Mouse (Mus musculus) adrenal gland, postnatal 25 days (tissue): ENCODE results near the gene Cpne6. TPM values are rescaled to one million over a fixed set of nuclear protein-coding genes. Genes with fewer than 3 reads are reported as not detected.

Source experiments
- DNase-seq: peaks from one replicate; pipeline ENCODE4 v3.0.0; 2021; ENCODE audit warnings: mixed read lengths
- total RNA-seq: library from RNA; stranded (reverse); gene quantifications from 2 replicates; pipeline ENCODE4 v1.2.3, GENCODE M21; 2021

Gene Cpne6
- total RNA-seq, 1 experiment from 2014 or later = 0.12 TPM

- peak; percentile 88 for DNase-seq
Measured at GRCm38 (mm10) chr14:55497449-55497821, 12.8 kb upstream of the Cpne6 start.

- DNase-seq = no peak
Measured at GRCm38 (mm10) chr14:55505612-55506011, 4.6 kb upstream of the Cpne6 start.

GRCm38 (mm10) chr14:55507801-55508200, 2.4 kb upstream of the Cpne6 start:
- DNase-seq = no peak

GRCm38 (mm10) chr14:55509540-55509939, 705 bp upstream of the Cpne6 start:
- no peak for DNase-seq

GRCm38 (mm10) chr14:55511037-55511436, 792 bp downstream of the Cpne6 start:
- no peak for DNase-seq

GRCm38 (mm10) chr14:55513927-55514326, 3.7 kb downstream of the Cpne6 start:
- no peak for DNase-seq

GRCm38 (mm10) chr14:55515846-55516245, 5.6 kb downstream of the Cpne6 start:
- no peak for DNase-seq

GRCm38 (mm10) chr14:55518897-55519296, 8.7 kb downstream of the Cpne6 start:
- DNase-seq = no peak

- DNase-seq = no peak
Measured at GRCm38 (mm10) chr14:55519604-55520003, 9.4 kb downstream of the Cpne6 start.

- peak; percentile 38 for DNase-seq
Measured at GRCm38 (mm10) chr14:55520451-55521361, 10.5 kb downstream of the Cpne6 start.

GRCm38 (mm10) chr14:55524062-55524461, 13.8 kb downstream of the Cpne6 start:
- no peak for DNase-seq

GRCm38 (mm10) chr14:55524785-55525184, 14.5 kb downstream of the Cpne6 start, which contains the start of gene Nrl:
TSS of gene Nrl (minus strand) at chr14:55524981.
- no peak for DNase-seq

- DNase-seq = no peak
Measured at GRCm38 (mm10) chr14:55526674-55527073, 16.4 kb downstream of the Cpne6 start.

- DNase-seq = no peak
Measured at GRCm38 (mm10) chr14:55527940-55528339, 17.7 kb downstream of the Cpne6 start.

- DNase-seq = peak; percentile 53
Measured at GRCm38 (mm10) chr14:55536116-55536745, 26.0 kb downstream of the Cpne6 start.

- DNase-seq = peak; percentile 89
Measured at GRCm38 (mm10) chr14:55540067-55540786, 30.0 kb downstream of the Cpne6 start, which contains the start of gene Pck2. TSS of gene Pck2 (plus strand) at chr14:55540266.

- peak; percentile 86 for DNase-seq
Measured at GRCm38 (mm10) chr14:55540787-55541321, 30.6 kb downstream of the Cpne6 start.

- no peak for DNase-seq
Measured at GRCm38 (mm10) chr14:55542268-55542667, 32.0 kb downstream of the Cpne6 start.

GRCm38 (mm10) chr14:55544334-55544733, 34.1 kb downstream of the Cpne6 start:
- DNase-seq = no peak

GRCm38 (mm10) chr14:55550191-55550590, 39.9 kb downstream of the Cpne6 start:
- no peak for DNase-seq

GRCm38 (mm10) chr14:55551347-55551746, 41.1 kb downstream of the Cpne6 start:
- DNase-seq = no peak

- DNase-seq = no peak
Measured at GRCm38 (mm10) chr14:55551794-55552193, 41.5 kb downstream of the Cpne6 start.
